8 mouse cellular contexts compared by ENCODE assay signal in genomic region chr1:182909066-182909465, GRCm38 (mm10). TPM values are rescaled to one million over a fixed set of nuclear protein-coding genes. Genes with fewer than 3 reads are reported as not detected.
DNase-seq lines count a peak whose midpoint lies in the region; ATAC-seq and TF ChIP-seq lines count a peak whose summit lies in the region.

No protein-coding gene starts in this region.

- TF ChIP-seq CTCF in gastrocnemius, adult 2 months (IDR thresholded peaks at IDR 0.05): no peak
- TF ChIP-seq CTCF in kidney, postnatal 0 days (IDR thresholded peaks at IDR 0.05; ENCODE audit: low read depth): no peak

- no peak overlapping the region for H3K4me2 ChIP-seq in kidney, postnatal 0 days (ENCODE audit: low read length)
- no peak overlapping the region for H3K4me2 ChIP-seq in neural tube, embryonic 13.5 days

- H3K36me3 ChIP-seq in kidney, postnatal 0 days (ENCODE audit: insufficient read depth, low read length): no peaks in the 10 kb centered on the region
- H3K36me3 ChIP-seq in embryonic facial prominence, embryonic 10.5 days (replicated peaks): no peaks in the 10 kb centered on the region
- H3K36me3 ChIP-seq in neural tube, embryonic 13.5 days: no peaks in the 10 kb centered on the region
- no peaks in the 10 kb centered on the region for H3K36me3 ChIP-seq in forebrain, embryonic 10.5 days (replicated peaks)

- WGBS in kidney, postnatal 0 days: 52% methylated on average over 3 of the region's 3 CpGs
- 46% methylated on average over 3 of the region's 3 CpGs for WGBS in embryonic facial prominence, embryonic 10.5 days
- 62% methylated on average over 3 of the region's 3 CpGs for WGBS in neural tube, embryonic 13.5 days
- WGBS in forebrain, embryonic 10.5 days: 57% methylated on average over 3 of the region's 3 CpGs

- no peak overlapping the region for H3K9ac ChIP-seq in kidney, postnatal 0 days (ENCODE audit: low read depth, low read length)
- no peak overlapping the region for H3K9ac ChIP-seq in neural tube, embryonic 13.5 days

- no peak overlapping the region for H3K4me3 ChIP-seq in gastrocnemius, adult 2 months
- no peak overlapping the region for H3K4me3 ChIP-seq in kidney, postnatal 0 days (replicated peaks; ENCODE audit: low read depth, low read length)
- no peak overlapping the region for H3K4me3 ChIP-seq in embryonic facial prominence, embryonic 10.5 days
- H3K4me3 ChIP-seq in neural tube, embryonic 13.5 days: no peak overlapping the region
- no peak overlapping the region for H3K4me3 ChIP-seq in forebrain, embryonic 10.5 days

- ATAC-seq in kidney, postnatal 0 days (replicated peaks; ENCODE audit: low FRiP score, low read depth): no peak
- ATAC-seq in neural tube, embryonic 13.5 days (ENCODE audit: low read depth): no peak

- intact Hi-C loops in gastrocnemius, adult 2 months (cut with DNase I): loop anchor here (2.0 kb wide), 1 partner anchor 52 kb away; no protein-coding TSS in a partner anchor
- intact Hi-C loops in gastrocnemius, postnatal 14 days (cut with DNase I; ENCODE audit: low total_unique reads): no loop called here

- no peak for DNase-seq in gastrocnemius, adult 2 months
- DNase-seq in gastrocnemius, postnatal 14 days: no peak
- DNase-seq in kidney, postnatal 0 days (ENCODE audit: low spot score): no peak
- DNase-seq in kidney, postnatal 10 days: no peak
- DNase-seq in embryonic facial prominence, embryonic 10.5 days (ENCODE audit: low spot score): no peak
- DNase-seq in spleen, postnatal 10 days (ENCODE audit: low spot score in 2 of 2): no peak
- no peak for DNase-seq in forebrain, embryonic 10.5 days (ENCODE audit: extremely low spot score, low spot score)

- peaks cover 11% of the 10 kb centered on the region; the same call in 1 of the 2 replicates for H3K4me1 ChIP-seq in kidney, postnatal 0 days (replicated peaks; ENCODE audit: insufficient read depth, low read length)
- peaks cover 17% of the 10 kb centered on the region for H3K4me1 ChIP-seq in embryonic facial prominence, embryonic 10.5 days
- peaks cover 21% of the 10 kb centered on the region for H3K4me1 ChIP-seq in neural tube, embryonic 13.5 days (replicated peaks)
- H3K4me1 ChIP-seq in forebrain, embryonic 10.5 days: peaks cover 29% of the 10 kb centered on the region

- H3K27ac ChIP-seq in gastrocnemius, adult 2 months: peak overlapping the region; percentile 80
- peak overlapping the region; percentile 72 for H3K27ac ChIP-seq in kidney, postnatal 0 days
- H3K27ac ChIP-seq in embryonic facial prominence, embryonic 10.5 days (replicated peaks): peak overlapping the region; percentile 67
- peak overlapping the region; percentile 50 for H3K27ac ChIP-seq in neural tube, embryonic 13.5 days (replicated peaks)
- H3K27ac ChIP-seq in forebrain, embryonic 10.5 days: no peak overlapping the region; the same call in 1 of the 2 replicates

- no peaks in the 10 kb centered on the region for H3K27me3 ChIP-seq in kidney, postnatal 0 days (ENCODE audit: insufficient read depth, low read length)
- no peaks in the 10 kb centered on the region for H3K27me3 ChIP-seq in embryonic facial prominence, embryonic 10.5 days (replicated peaks; ENCODE audit: low read depth, poor library complexity, severe bottlenecking)
- no peaks in the 10 kb centered on the region; the same call in 1 of the 2 replicates for H3K27me3 ChIP-seq in neural tube, embryonic 13.5 days
- peaks cover 6% of the 10 kb centered on the region; the same call in 1 of the 2 replicates for H3K27me3 ChIP-seq in forebrain, embryonic 10.5 days (ENCODE audit: poor library complexity, severe bottlenecking)

- no peaks in the 10 kb centered on the region for H3K9me3 ChIP-seq in kidney, postnatal 0 days (replicated peaks; ENCODE audit: low read length)
- H3K9me3 ChIP-seq in embryonic facial prominence, embryonic 10.5 days: no peaks in the 10 kb centered on the region
- no peaks in the 10 kb centered on the region for H3K9me3 ChIP-seq in neural tube, embryonic 13.5 days
- H3K9me3 ChIP-seq in forebrain, embryonic 10.5 days: peaks cover 5% of the 10 kb centered on the region; the same call in 1 of the 2 replicates

RNA-seq across cellular contexts. Expression of gene Tlr5, which starts 45.5 kb away (rescaled TPM):
- 1 to 10 TPM; 1.1 to 3.8 TPM for total RNA-seq in gastrocnemius, adult 2 months (2021)
- 1 to 10 TPM; 2.0 to 2.1 TPM for total RNA-seq in gastrocnemius, postnatal 14 days (2021)
- 0.74 and 1.2 TPM in 2 replicates for polyA plus RNA-seq in kidney, postnatal 0 days (2015; fragmentation: Nextera tagmentation; extraction: Ambion mirVana)
- polyA plus RNA-seq in embryonic facial prominence, embryonic 10.5 days (2016; fragmentation: Nextera tagmentation; extraction: Ambion mirVana): 0.15 and 0.37 TPM in 2 replicates
- 0.39 and 0.58 TPM in 2 replicates for polyA plus RNA-seq in neural tube, embryonic 13.5 days (2015; fragmentation: Nextera tagmentation; extraction: Ambion mirVana)
- polyA plus RNA-seq in forebrain, embryonic 10.5 days (2016; fragmentation: Nextera tagmentation; extraction: Ambion mirVana): 0.32 and 0.45 TPM in 2 replicates
